Mouse (Mus musculus): ENCODE results near the gene Pim1.

Pim1 gene

GRCm38 (mm10) chr17:29482632-29483031 is 7.9 kb upstream of the Pim1 start:
- no peak for DNase-seq (ENCODE audit: low read depth, low spot score)
- Histone ChIP-seq H3K27me3 (ENCODE audit: control insufficient read depth, insufficient read depth, low read length, poor library complexity, severe bottlenecking) (no peaks in the 10 kb centered on the region), H3K36me3 (ENCODE audit: control insufficient read depth, insufficient read depth, low read length, poor library complexity, severe bottlenecking) (no peaks in the 10 kb centered on the region)

- H3K27me3 ChIP-seq (ENCODE audit: control insufficient read depth, insufficient read depth, low read length, poor library complexity, severe bottlenecking), result no peaks in the 10 kb centered on the region
- H3K36me3 ChIP-seq (ENCODE audit: control insufficient read depth, insufficient read depth, low read length, poor library complexity, severe bottlenecking), result no peaks in the 10 kb centered on the region
- no peak for DNase-seq (ENCODE audit: low read depth, low spot score)
These were observed 7.3 kb upstream of the Pim1 start for GRCm38 (mm10) chr17:29483282-29483681.

DNA sequence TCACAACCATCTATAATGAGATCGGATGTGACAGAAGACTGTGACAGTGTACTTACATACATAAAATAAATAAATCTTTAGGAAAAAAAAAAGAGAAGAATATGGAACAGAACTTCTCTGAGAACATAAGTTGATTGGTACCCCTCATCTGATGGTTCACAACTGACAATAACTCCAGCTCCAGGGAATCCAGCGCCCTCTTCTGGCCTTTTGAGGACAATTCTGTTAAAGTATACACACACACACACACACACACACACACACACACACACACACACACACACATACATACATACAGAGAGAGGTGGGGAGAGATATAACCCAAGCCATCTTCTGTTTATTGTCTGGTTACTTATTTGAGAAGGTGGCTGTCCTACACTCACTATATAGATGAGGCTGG is 6.1 kb upstream of the Pim1 start:
- Histone ChIP-seq H3K27me3 (ENCODE audit: control insufficient read depth, insufficient read depth, low read length, poor library complexity, severe bottlenecking) (no peaks in the 10 kb centered on the region), H3K36me3 (ENCODE audit: control insufficient read depth, insufficient read depth, low read length, poor library complexity, severe bottlenecking) (no peaks in the 10 kb centered on the region)
- no peak for DNase-seq (ENCODE audit: low read depth, low spot score)

- no peak for DNase-seq (ENCODE audit: low read depth, low spot score)
- no peaks in the 10 kb centered on the region for H3K27me3 ChIP-seq (ENCODE audit: control insufficient read depth, insufficient read depth, low read length, poor library complexity, severe bottlenecking)
These were observed 5.0 kb upstream of the Pim1 start for GRCm38 (mm10) chr17:29485336-29486233.

GRCm38 (mm10) chr17:29488257-29488977 is 2.1 kb upstream of the Pim1 start:
- DNase-seq (ENCODE audit: low read depth, low spot score), result no peak
- H3K36me3 ChIP-seq (ENCODE audit: control insufficient read depth, insufficient read depth, low read length, poor library complexity, severe bottlenecking), result 0 out of 2 replicates have a peak, but pooled peaks cover under 1% of the 10 kb centered on the region
- no peaks in the 10 kb centered on the region for H3K27me3 ChIP-seq (ENCODE audit: control insufficient read depth, insufficient read depth, low read length, poor library complexity, severe bottlenecking)

More at GRCm38 (mm10) chr17:29485336-29486233, 5.0 kb upstream of the Pim1 start:
- no peaks in the 10 kb centered on the region for H3K36me3 ChIP-seq (ENCODE audit: control insufficient read depth, insufficient read depth, low read length, poor library complexity, severe bottlenecking)

DNA sequence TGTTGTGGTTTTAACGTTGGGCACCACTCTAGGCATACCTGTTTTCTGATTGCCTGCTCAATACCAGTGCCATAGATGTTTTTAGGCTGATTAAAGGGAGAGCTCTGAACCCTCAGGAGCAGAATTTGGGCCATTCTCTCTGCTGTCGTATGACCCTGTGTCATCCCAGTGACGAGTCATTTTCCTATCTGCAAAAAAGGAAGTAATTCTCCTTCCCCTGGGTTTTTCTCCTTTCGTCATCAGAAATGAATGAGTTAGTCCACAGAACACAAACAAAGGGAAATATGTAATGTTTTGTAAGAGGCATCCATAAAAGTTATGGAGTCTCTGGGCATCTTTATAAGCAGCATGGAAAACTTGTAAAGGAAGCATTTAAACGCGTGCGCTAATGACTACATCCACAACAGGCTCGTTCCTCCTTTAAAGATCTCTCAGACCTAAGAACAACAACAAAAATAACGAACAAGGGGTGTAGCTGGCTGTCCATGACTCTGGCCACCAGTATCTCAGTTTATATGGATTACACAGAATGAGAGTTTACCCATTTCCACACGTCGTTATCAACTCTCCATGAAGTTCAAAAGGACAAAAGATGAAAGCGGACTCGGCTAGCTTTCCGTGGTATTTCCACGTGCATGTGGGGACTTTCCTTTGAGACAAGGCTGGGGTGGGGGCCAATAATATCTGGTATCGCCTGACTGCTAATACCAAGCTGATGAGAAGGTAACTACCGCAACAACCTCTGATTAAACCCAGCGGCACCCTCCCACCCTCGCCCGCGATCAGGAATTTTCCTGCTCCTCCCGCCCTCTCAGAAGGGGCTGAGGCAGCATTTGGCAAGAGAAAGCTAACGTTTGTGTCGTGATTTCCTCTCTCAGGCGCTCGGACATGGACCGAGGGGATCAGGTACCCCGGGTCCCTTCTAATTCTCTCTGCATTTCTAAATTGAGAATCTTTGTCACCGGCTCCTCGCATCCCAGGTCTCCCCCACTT is 1.3 kb upstream of the Pim1 start:
- Histone ChIP-seq H3K36me3 (ENCODE audit: control insufficient read depth, insufficient read depth, low read length, poor library complexity, severe bottlenecking) (peaks cover 4% of the 10 kb centered on the region; the same call in 1 of the 2 replicates), H3K27me3 (ENCODE audit: control insufficient read depth, insufficient read depth, low read length, poor library complexity, severe bottlenecking) (no peaks in the 10 kb centered on the region)
- DNase-seq (ENCODE audit: low read depth, low spot score), result peak; percentile 78

GRCm38 (mm10) chr17:29489971-29490712 is 411 bp upstream of the Pim1 start:
- Histone ChIP-seq H3K36me3 (ENCODE audit: control insufficient read depth, insufficient read depth, low read length, poor library complexity, severe bottlenecking) (peaks cover 9% of the 10 kb centered on the region; the same call in 1 of the 2 replicates), H3K27me3 (ENCODE audit: control insufficient read depth, insufficient read depth, low read length, poor library complexity, severe bottlenecking) (no peaks in the 10 kb centered on the region)
- peak; percentile 99 for DNase-seq (ENCODE audit: low read depth, low spot score)

GRCm38 (mm10) chr17:29491591-29492268 is 1.2 kb downstream of the Pim1 start:
- Histone ChIP-seq H3K27me3 (ENCODE audit: control insufficient read depth, insufficient read depth, low read length, poor library complexity, severe bottlenecking) (no peaks in the 10 kb centered on the region), H3K36me3 (ENCODE audit: control insufficient read depth, insufficient read depth, low read length, poor library complexity, severe bottlenecking) (peaks cover 9% of the 10 kb centered on the region; the same call in 1 of the 2 replicates)
- peak; percentile 46 for DNase-seq (ENCODE audit: low read depth, low spot score)

DNA sequence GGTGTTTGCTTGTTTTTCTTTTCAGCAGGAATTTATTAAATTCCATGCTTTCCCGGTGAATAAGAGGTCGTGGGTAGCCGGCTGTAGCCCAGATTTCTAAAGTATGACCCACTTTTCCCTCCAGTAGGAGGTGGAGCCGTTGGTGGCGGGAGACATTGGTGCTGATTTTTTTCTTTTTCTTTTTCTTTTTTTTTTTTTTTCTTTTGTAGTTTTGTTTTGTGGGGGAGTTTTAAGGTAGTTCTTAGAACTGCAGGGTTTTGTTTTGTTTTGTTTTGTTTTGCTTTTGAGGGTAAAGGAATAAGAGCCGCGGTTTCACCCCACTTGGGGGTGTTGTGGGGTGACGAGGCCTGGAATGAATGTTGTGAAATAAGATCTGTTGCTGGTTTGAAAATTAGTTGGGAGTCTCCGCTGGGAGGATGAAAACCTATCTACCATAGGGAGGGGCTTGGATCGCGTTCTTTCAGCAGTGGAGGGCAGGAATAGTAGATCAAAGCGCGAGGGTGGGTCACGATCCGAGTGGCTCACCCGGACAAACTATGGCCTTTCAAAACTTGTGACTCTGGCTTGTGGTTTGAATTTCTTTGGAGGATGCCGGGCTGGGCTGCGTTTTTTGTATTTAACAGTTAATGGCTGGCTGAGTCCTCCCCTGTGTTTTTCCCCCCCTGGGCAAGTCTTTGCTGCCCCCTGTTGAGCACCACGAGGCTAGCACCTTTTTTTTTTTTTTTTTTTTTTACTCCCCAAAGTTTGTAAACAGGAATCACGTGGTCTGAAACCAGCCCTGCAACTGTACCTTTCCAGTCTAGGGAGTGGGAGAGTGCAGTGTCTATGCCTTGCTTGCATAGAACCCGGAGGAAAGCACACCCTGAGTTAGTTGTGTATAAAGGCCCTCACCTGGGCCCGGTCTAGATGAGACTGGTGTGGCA is 2.0 kb downstream of the Pim1 start:
- peak; percentile 92 for DNase-seq (ENCODE audit: low read depth, low spot score)
- Histone ChIP-seq H3K27me3 (ENCODE audit: control insufficient read depth, insufficient read depth, low read length, poor library complexity, severe bottlenecking) (no peaks in the 10 kb centered on the region), H3K36me3 (ENCODE audit: control insufficient read depth, insufficient read depth, low read length, poor library complexity, severe bottlenecking) (peaks cover 9% of the 10 kb centered on the region; the same call in 1 of the 2 replicates)

- Histone ChIP-seq H3K36me3 (ENCODE audit: control insufficient read depth, insufficient read depth, low read length, poor library complexity, severe bottlenecking) (peaks cover 9% of the 10 kb centered on the region; the same call in 1 of the 2 replicates), H3K27me3 (ENCODE audit: control insufficient read depth, insufficient read depth, low read length, poor library complexity, severe bottlenecking) (no peaks in the 10 kb centered on the region)
- DNase-seq (ENCODE audit: low read depth, low spot score), result peak; percentile 77
These were observed 3.0 kb downstream of the Pim1 start for GRCm38 (mm10) chr17:29493461-29493980.

DNA sequence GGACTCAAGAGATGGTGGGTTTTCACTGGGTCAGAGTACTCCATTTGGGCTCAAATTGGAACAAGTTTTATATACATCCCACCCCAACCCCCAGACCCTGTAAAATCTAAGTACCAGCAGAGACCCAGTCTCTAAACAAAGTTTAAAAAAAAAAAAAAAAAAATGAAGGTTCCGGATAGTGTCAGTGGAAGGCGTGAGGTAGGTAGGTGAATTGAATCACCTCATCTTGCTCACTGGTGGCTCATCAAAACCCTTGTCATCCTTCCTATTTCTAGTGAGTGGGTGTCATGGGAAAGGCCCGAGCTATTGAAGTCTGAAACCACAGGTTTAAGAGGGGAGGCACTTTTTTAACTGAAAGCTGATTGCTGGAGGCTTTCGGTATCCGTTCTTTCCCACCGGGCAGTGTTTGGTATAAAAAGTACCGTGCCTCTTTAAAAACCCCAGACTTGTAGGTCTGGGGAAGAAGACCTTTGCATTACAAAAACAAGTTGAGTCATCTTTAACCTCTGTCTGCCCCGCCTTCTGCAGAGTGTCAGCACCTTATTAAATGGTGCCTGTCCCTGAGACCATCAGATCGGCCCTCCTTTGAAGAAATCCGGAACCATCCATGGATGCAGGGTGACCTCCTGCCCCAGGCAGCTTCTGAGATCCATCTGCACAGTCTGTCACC is 3.6 kb downstream of the Pim1 start:
- DNase-seq (ENCODE audit: low read depth, low spot score), result peak; percentile 90
- H3K36me3 ChIP-seq (ENCODE audit: control insufficient read depth, insufficient read depth, low read length, poor library complexity, severe bottlenecking), result peaks cover 9% of the 10 kb centered on the region; the same call in 1 of the 2 replicates
- no peaks in the 10 kb centered on the region for H3K27me3 ChIP-seq (ENCODE audit: control insufficient read depth, insufficient read depth, low read length, poor library complexity, severe bottlenecking)

- Histone ChIP-seq H3K27me3 (ENCODE audit: control insufficient read depth, insufficient read depth, low read length, poor library complexity, severe bottlenecking) (no peaks in the 10 kb centered on the region), H3K36me3 (ENCODE audit: control insufficient read depth, insufficient read depth, low read length, poor library complexity, severe bottlenecking) (peaks cover 9% of the 10 kb centered on the region; the same call in 1 of the 2 replicates)
- no peak for DNase-seq (ENCODE audit: low read depth, low spot score)
These were observed 4.2 kb downstream of the Pim1 start for GRCm38 (mm10) chr17:29494732-29495076.

Measured in splenic B cell, adult 2 months (primary cell).